Mouse (Mus musculus) midbrain, postnatal 0 days (tissue): ENCODE data around the gene Rin2. TPM values are rescaled to one million over a fixed set of nuclear protein-coding genes. Genes with fewer than 3 reads are reported as not detected.

Experiments
- ATAC-seq: fragments of 200-750 bp; cut with Nextera tagmentation; 2 replicates; pipeline ENCODE4 v1.8.0; 2017; ENCODE audit warnings: moderate number of reproducible peaks, mild to moderate bottlenecking, moderate TSS enrichment, moderate library complexity; ENCODE audit not compliant: low FRiP score
- DNase-seq: peaks from one replicate; pipeline ENCODE4 v3.0.0-alpha.2; 2015; ENCODE audit warnings: low spot score
- H3K27ac ChIP-seq: fragments of 300-500 bp; sonication (generic); 2 replicates; pipeline ENCODE4 v1.5.1; 2014; ENCODE audit warnings: low read depth, mild to moderate bottlenecking, low read length, mixed read lengths
- H3K27me3 ChIP-seq: fragments of 300-500 bp; sonication (generic); 2 replicates; pipeline ENCODE4 v1.6.1; 2014; ENCODE audit warnings: low read length, control low read depth, mixed read lengths; ENCODE audit not compliant: insufficient read depth
- H3K36me3 ChIP-seq: fragments of 300-500 bp; sonication (generic); 2 replicates; pipeline ENCODE4 v1.6.1; 2014; ENCODE audit warnings: low read length, control low read depth, mixed read lengths; ENCODE audit not compliant: insufficient read depth
- H3K4me1 ChIP-seq: fragments of 300-500 bp; sonication (generic); 2 replicates; pipeline ENCODE4 v1.6.1; 2014; ENCODE audit warnings: mild to moderate bottlenecking, control low read depth, antibody characterized with exemption, low read length, mixed read lengths; ENCODE audit not compliant: insufficient read depth
- H3K4me2 ChIP-seq: fragments of 300-500 bp; sonication (generic); 2 replicates; pipeline ENCODE4 v1.6.1; 2014; ENCODE audit warnings: low read depth, mild to moderate bottlenecking, low read length, mixed read lengths; ENCODE audit not compliant: poor library complexity, severe bottlenecking
- H3K4me3 ChIP-seq: fragments of 300-500 bp; sonication (generic); 2 replicates; pipeline ENCODE4 v1.5.1; 2014; ENCODE audit warnings: low read depth, mild to moderate bottlenecking, low read length, moderate library complexity
- H3K9ac ChIP-seq: fragments of 300-500 bp; sonication (generic); replicated peaks from 2 replicates; pipeline ENCODE4 v1.6.1; 2014; ENCODE audit warnings: mild to moderate bottlenecking, low read length, moderate library complexity, mixed read lengths; ENCODE audit not compliant: poor library complexity, severe bottlenecking
- H3K9me3 ChIP-seq: fragments of 300-500 bp; sonication (generic); 2 replicates; pipeline ENCODE4 v1.6.1; 2016; ENCODE audit warnings: low read length, control low read depth
- CTCF ChIP-seq: IDR thresholded peaks from 2 replicates; pipeline ENCODE4 v1.5.1; 2016; ENCODE audit warnings: antibody characterized with exemption, mild to moderate bottlenecking
- WGBS: fragments of 180-500 bp; shearing (Covaris S2); extraction: QIAGEN DNeasy Blood & Tissue Kit; methylation state at CpG from one replicate; pipeline ENCODE4 v1.1.7; 2014; 5-methylcytosine and 5-hydroxymethylcytosine counted together
- polyA plus RNA-seq: library from polyadenylated mRNA; unstranded; fragments of >200 nt; fragmentation: Nextera tagmentation; extraction: Ambion mirVana; gene quantifications from 2 replicates; pipeline ENCODE4 v1.2.1, GENCODE M21; 2015
- total RNA-seq: library from RNA; depleted of rRNA; stranded (reverse); fragments of >200 nt; gene quantifications from 2 replicates; pipeline ENCODE4 v1.2.3, GENCODE M21; 2014

Rin2 gene
- total and polyA plus RNA-seq, 2 experiments from 2014 or later: 10.5 to 18.0 TPM

- TF ChIP-seq CTCF: no peak
- 92% methylated on average over 3 of the region's 3 CpGs for WGBS
- H3K9ac ChIP-seq: no peak overlapping the region
- no peak for ATAC-seq
- no peaks in the 10 kb centered on the region for H3K9me3 ChIP-seq
- H3K27ac ChIP-seq: no peak overlapping the region
- H3K4me3 ChIP-seq: no peak overlapping the region
- H3K4me2 ChIP-seq: no peak overlapping the region
- no peaks in the 10 kb centered on the region for H3K27me3 ChIP-seq
- no peak for DNase-seq
- H3K4me1 ChIP-seq: no peaks in the 10 kb centered on the region
- no peaks in the 10 kb centered on the region for H3K36me3 ChIP-seq
Observed at GRCm38 (mm10) chr2:145824749-145825148, 149.7 kb downstream of the Rin2 start.

- Histone ChIP-seq H3K27ac (no peak overlapping the region), H3K4me3 (no peak overlapping the region), H3K9ac (no peak overlapping the region), H3K27me3 (no peaks in the 10 kb centered on the region), H3K36me3 (no peaks in the 10 kb centered on the region), H3K4me1 (no peaks in the 10 kb centered on the region), H3K4me2 (no peak overlapping the region), H3K9me3 (no peaks in the 10 kb centered on the region)
- 97% methylated on average over 10 of the region's 10 CpGs for WGBS
- no peak for DNase-seq
- TF ChIP-seq CTCF: no peak
- no peak for ATAC-seq
Observed at GRCm38 (mm10) chr2:145825221-145825620, 150.2 kb downstream of the Rin2 start.

- Histone ChIP-seq H3K9me3 (no peaks in the 10 kb centered on the region), H3K4me1 (no peaks in the 10 kb centered on the region), H3K9ac (no peak overlapping the region), H3K27me3 (no peaks in the 10 kb centered on the region), H3K4me2 (no peak overlapping the region), H3K4me3 (no peak overlapping the region), H3K27ac (no peak overlapping the region), H3K36me3 (no peaks in the 10 kb centered on the region)
- TF ChIP-seq CTCF: no peak
- DNase-seq (no peak), ATAC-seq (no peak)
- 76% methylated on average over 2 of the region's 2 CpGs for WGBS
Observed at GRCm38 (mm10) chr2:145827930-145828329, 152.9 kb downstream of the Rin2 start.

- Histone ChIP-seq H3K9me3 (no peaks in the 10 kb centered on the region), H3K4me1 (no peaks in the 10 kb centered on the region), H3K27me3 (no peaks in the 10 kb centered on the region), H3K27ac (no peak overlapping the region), H3K36me3 (no peaks in the 10 kb centered on the region), H3K4me2 (no peak overlapping the region), H3K4me3 (no peak overlapping the region), H3K9ac (no peak overlapping the region)
- no peak for TF ChIP-seq CTCF
- DNase-seq: no peak
- ATAC-seq: no peak
- whole genome bisulfite sequencing: 94% methylated on average over 3 of the region's 3 CpGs
Observed at GRCm38 (mm10) chr2:145828603-145829002, 153.6 kb downstream of the Rin2 start.

GRCm38 (mm10) chr2:145829231-145829630 is 154.2 kb downstream of the Rin2 start:
- ATAC-seq: no peak
- Histone ChIP-seq H3K27me3 (no peaks in the 10 kb centered on the region), H3K4me1 (no peaks in the 10 kb centered on the region), H3K36me3 (no peaks in the 10 kb centered on the region), H3K27ac (no peak overlapping the region), H3K4me3 (no peak overlapping the region), H3K4me2 (no peak overlapping the region), H3K9ac (no peak overlapping the region), H3K9me3 (no peaks in the 10 kb centered on the region)
- no peak for DNase-seq
- 86% methylated on average over 4 of the region's 4 CpGs for WGBS
- no peak for TF ChIP-seq CTCF

GRCm38 (mm10) chr2:145830417-145830816 is 155.4 kb downstream of the Rin2 start:
- Histone ChIP-seq H3K36me3 (no peaks in the 10 kb centered on the region), H3K9ac (no peak overlapping the region), H3K4me1 (no peaks in the 10 kb centered on the region), H3K4me2 (no peak overlapping the region), H3K9me3 (no peaks in the 10 kb centered on the region), H3K4me3 (no peak overlapping the region), H3K27ac (no peak overlapping the region), H3K27me3 (no peaks in the 10 kb centered on the region)
- 84% methylated on average over 3 of the region's 3 CpGs for WGBS
- ATAC-seq (no peak), DNase-seq (no peak)
- TF ChIP-seq CTCF: no peak
